Mouse (Mus musculus) cerebellum, adult 2 months (tissue): ENCODE data around the gene Pfkp. TPM values are rescaled to one million over a fixed set of nuclear protein-coding genes. Genes with fewer than 3 reads are reported as not detected.

Source experiments
- DNase-seq, 2 experiments: peaks; one replicate each; pipeline ENCODE4 v3.0.0; 2021
- H3K27ac ChIP-seq: fragments of 200-500 bp; 2 replicates; pipeline ENCODE4 v1.5.1; 2012; ENCODE audit warnings: low read length, control low read depth, inconsistent platforms; ENCODE audit not compliant: insufficient read depth
- H3K27me3 ChIP-seq: fragments of 200-500 bp; 2 replicates; pipeline ENCODE4 v1.6.1; 2012; ENCODE audit warnings: inconsistent platforms, mild to moderate bottlenecking, low read length, moderate library complexity; ENCODE audit not compliant: control insufficient read depth, insufficient read depth
- H3K4me1 ChIP-seq: fragments of 200-500 bp; 2 replicates; pipeline ENCODE4 v1.6.1; 2011; ENCODE audit warnings: low read length; ENCODE audit not compliant: control insufficient read depth, insufficient read depth
- H3K4me3 ChIP-seq: fragments of 200-500 bp; replicated peaks from 2 replicates; pipeline ENCODE3; 2011; ENCODE audit warnings: mild to moderate bottlenecking, low read depth, low read length, control low read depth; ENCODE audit not compliant: insufficient read depth
- CTCF ChIP-seq: fragments of 200-500 bp; IDR thresholded peaks from 2 replicates; pipeline ENCODE4 v1.5.1; 2011; ENCODE audit warnings: low read depth, mild to moderate bottlenecking, control low read depth, low read length, moderate library complexity, borderline replicate concordance; ENCODE audit not compliant: insufficient read depth
- POLR2A ChIP-seq: fragments of 200-500 bp; IDR thresholded peaks from 2 replicates; pipeline ENCODE4 v1.6.1; 2011; ENCODE audit warnings: low read length, control low read depth, borderline replicate concordance; ENCODE audit not compliant: insufficient read depth
- WGBS: fragments of 180-500 bp; shearing (Covaris S2); methylation state at CpG from one replicate; pipeline ENCODE4 v1.1.7; 2018; 5-methylcytosine and 5-hydroxymethylcytosine counted together
- polyA plus RNA-seq: library from polyadenylated mRNA; depleted of rRNA; stranded (reverse); fragments of >200 nt; gene quantifications from 2 replicates; pipeline ENCODE4 v1.2.3, GENCODE M21; 2012

The Pfkp gene
- polyA plus RNA-seq, 1 experiment, result 204 TPM

DNA sequence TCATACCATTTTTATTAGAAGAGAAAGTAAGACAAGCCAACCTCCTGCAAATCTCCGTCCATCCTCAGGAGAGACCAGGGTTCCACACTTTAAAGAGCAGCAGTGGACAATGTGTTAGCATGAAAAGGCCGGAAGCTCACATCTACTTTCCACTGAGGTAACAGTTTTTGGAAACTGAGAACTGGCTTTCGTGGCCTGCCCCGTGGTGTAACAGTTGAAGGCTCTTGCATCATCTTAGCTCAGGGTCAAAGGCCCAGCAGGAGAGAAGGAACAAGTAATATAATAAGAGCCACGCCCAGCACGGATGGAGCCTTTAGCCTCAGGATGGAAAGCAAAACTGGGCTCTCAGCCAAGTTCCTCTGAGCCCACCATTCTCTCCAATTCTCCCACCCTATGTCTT is 12.1 kb downstream of the Pfkp start:
- TF ChIP-seq CTCF, result no peak
- TF ChIP-seq POLR2A, result no peak
- DNase-seq, result no peak
- H3K27ac ChIP-seq, result no peak overlapping the region
- H3K4me3 ChIP-seq, result no peak overlapping the region
- H3K4me1 ChIP-seq, result peaks cover 14% of the 10 kb centered on the region
- WGBS, result 50% methylated on average over 6 of the region's 6 CpGs
- H3K27me3 ChIP-seq, result no peaks in the 10 kb centered on the region; the same call in 1 of the 2 replicates

DNA sequence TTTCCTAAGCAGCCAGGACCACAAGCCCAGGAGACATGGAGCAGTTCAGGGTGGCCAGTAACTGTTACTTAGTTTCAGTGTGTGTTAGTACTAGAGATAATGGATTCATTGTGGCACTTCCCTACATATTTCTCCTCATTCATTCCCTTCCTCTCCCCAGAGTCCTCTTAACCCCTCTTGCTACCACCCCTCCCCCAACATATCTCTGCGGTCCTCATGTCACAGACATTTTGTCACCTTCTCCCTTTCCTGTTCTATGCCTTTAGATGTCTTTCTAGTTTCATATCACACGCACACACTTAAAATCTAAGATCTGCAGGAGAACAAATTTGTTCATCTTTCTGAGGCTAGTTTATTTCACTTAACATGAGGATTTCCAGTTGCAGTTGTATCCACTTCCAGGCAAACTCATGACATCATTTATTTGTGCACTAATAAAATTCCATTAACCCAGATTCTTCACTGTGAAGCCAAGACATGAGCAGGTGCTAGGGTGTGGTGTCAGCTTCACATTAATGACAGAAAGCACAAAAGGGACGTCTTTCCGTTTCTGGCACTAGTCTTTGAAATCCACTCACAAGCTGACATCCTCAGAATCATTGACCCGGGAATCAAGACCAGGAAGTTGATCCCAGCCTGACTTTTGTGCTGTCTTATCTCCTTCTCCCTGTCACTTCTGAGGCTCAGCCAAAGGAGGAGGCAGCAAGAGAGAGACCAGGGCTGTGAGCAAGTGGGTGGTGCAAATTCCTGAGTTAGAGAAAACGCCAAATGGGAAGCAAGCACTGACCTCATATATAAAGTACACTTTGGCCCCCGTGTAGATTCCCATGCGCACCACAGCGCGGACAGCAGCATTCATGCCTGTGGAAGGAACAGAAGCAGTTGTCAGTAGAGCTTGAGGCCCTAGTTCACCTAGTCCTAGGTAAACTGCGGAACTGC is 13.2 kb downstream of the Pfkp start:
- H3K27me3 ChIP-seq, result no peaks in the 10 kb centered on the region; the same call in 1 of the 2 replicates
- no peak overlapping the region for H3K4me3 ChIP-seq
- TF ChIP-seq POLR2A, result no peak
- no peak for TF ChIP-seq CTCF
- DNase-seq, result no peak
- WGBS, result 68% methylated on average over 11 of the region's 11 CpGs
- no peak overlapping the region for H3K27ac ChIP-seq
- peaks cover 18% of the 10 kb centered on the region for H3K4me1 ChIP-seq

DNA sequence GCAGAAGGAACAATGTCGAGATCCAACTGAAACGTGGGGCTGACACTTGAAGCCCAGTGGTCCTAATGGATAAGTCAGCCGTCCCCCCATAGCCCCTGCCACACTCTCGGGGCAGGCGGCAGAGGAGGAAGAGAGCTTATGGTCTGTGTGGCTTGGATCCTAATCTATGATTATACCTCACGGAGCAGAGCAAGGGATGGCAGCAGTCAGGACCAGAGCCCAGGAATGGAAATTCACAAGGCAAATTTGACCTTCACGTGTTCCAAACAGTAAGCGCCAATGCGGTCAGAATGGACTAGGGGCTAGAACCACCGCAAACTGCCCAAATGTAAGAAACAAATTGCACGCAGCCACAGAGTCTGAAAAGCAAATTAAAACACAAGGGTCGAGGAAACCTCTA is 14.5 kb downstream of the Pfkp start:
- no peak overlapping the region for H3K27ac ChIP-seq
- no peak overlapping the region for H3K4me3 ChIP-seq
- peaks cover 18% of the 10 kb centered on the region for H3K4me1 ChIP-seq
- no peak for DNase-seq
- 75% methylated on average over 12 of the region's 12 CpGs for whole genome bisulfite sequencing
- no peaks in the 10 kb centered on the region for H3K27me3 ChIP-seq
- no peak for TF ChIP-seq POLR2A
- TF ChIP-seq CTCF, result no peak

DNA sequence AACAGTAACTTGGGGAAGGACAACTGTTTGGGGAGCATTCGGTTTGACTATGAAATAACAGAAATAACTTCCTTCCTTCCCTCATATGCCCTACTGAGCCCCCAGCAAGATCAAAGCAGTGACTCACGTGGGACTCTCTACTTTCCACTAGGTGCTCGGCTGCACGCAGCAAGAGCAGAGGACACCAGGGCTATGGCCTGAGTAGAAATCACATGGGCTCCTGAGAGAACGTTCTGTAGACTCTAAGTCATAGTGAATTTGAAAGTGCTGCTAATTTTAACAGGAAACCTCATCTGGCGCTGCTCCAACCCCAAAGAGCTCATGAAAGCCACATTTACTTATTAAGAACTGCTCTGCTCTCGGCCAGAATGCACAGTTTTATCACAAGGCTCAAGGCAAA is 15.1 kb downstream of the Pfkp start:
- Histone ChIP-seq H3K27me3 (no peaks in the 10 kb centered on the region), H3K4me3 (no peak overlapping the region), H3K4me1 (peaks cover 18% of the 10 kb centered on the region), H3K27ac (no peak overlapping the region)
- DNase-seq, result no peak
- TF ChIP-seq CTCF (no peak), POLR2A (no peak)
- 57% methylated on average over 7 of the region's 7 CpGs for WGBS

DNA sequence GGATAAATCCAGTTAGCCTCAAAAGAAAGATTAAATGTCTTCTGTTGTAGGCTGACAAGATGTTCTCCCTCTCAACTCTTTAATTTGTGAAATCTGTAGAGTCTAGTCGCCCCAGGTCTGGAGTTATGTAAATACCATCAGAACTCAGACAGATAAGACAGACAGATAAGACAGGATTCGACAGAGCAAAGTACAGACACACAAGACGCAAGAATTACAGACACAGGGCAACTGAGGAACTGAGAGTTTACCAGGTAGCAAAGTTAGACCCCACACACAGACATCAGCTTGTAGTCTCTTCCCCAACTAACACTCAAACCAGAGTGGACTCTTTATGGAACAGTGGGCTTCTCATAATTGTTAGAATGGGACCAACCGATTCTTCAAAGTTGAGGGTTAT is 15.6 kb downstream of the Pfkp start:
- WGBS, result 93% methylated on average over 4 of the region's 4 CpGs
- TF ChIP-seq CTCF (no peak), POLR2A (no peak)
- no peak overlapping the region for H3K4me3 ChIP-seq
- DNase-seq, result no peak
- no peaks in the 10 kb centered on the region for H3K27me3 ChIP-seq
- H3K4me1 ChIP-seq, result peaks cover 18% of the 10 kb centered on the region
- H3K27ac ChIP-seq, result no peak overlapping the region

DNA sequence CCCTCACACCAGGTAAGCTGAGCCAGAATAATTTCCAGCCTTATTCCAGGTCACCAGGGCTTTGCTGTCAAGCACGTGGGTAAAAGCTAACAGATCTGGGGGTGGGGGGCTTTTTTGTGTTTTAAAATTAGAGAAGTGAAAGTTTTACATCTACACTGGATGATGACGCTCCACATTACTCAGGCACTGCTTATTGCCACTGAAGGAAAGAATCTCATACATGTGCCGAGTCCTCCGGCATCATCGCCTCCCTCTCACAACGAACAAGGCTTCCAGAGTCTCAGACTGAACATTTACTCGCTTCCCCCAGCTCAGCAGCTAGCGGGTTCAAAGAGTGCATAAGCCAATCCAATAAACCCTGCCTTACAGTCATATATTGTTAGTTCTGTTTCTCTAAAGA is 16.1 kb downstream of the Pfkp start:
- H3K4me1 ChIP-seq, result peaks cover 18% of the 10 kb centered on the region
- no peak overlapping the region for H3K4me3 ChIP-seq
- WGBS, result 79% methylated on average over 8 of the region's 8 CpGs
- peak overlapping the region; percentile 40; the same call in 1 of the 2 replicates for H3K27ac ChIP-seq
- no peaks in the 10 kb centered on the region for H3K27me3 ChIP-seq
- TF ChIP-seq POLR2A (no peak), CTCF (no peak)
- no peak for DNase-seq

DNA sequence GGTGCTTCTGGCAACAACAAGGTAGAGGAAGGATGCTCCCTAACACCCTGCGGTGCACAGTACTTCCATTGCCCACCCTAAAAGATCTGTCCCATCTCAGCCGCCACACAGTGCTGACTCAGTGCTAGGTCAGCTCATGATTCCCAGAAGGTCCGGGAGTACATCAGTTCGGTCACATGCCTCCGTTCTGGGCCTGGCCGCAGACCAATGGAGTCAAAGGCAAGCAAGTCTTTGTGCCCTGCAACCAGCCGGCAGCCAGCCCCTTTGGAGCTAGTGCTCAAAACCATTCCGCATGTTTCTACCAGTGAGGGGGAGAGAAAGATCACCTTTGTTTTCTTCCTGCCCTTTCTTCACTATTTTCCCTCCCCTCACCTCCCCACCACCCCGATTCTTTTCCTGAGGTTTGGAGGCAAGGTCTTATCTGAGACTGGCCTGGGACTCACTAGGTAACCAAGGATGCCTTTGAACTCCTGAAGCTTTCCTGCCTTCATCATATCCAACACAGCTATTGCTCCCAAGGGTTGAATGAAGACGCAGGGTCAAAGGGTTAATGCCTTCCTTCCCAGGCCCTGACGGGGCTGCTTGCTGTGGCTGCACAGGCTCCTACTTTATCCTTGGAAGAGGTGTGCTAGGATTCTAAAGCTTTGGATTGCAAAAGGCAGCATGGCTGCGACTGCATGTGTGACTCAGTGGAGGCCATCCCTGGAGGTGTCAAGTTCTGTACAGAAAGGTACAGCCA is 16.6 kb downstream of the Pfkp start:
- H3K4me3 ChIP-seq, result no peak overlapping the region
- WGBS, result 62% methylated on average over 12 of the region's 12 CpGs

More for the DNA sequence above, 16.6 kb downstream of the Pfkp start:
- peak; percentile 41 to 50 for DNase-seq
- peaks cover 18% of the 10 kb centered on the region for H3K4me1 ChIP-seq
- peak overlapping the region; percentile 40; the same call in 1 of the 2 replicates for H3K27ac ChIP-seq
- TF ChIP-seq POLR2A (no peak), CTCF (no peak)
- no peaks in the 10 kb centered on the region for H3K27me3 ChIP-seq
